Mouse (Mus musculus) kidney, embryonic 16.5 days (tissue): ENCODE results near the gene Thpo. TPM values are rescaled to one million over a fixed set of nuclear protein-coding genes. Genes with fewer than 3 reads are reported as not detected.

ENCODE experiments used
- ATAC-seq: fragments of 200-750 bp; cut with Nextera tagmentation; 2 replicates; pipeline ENCODE4 v1.8.0; 2017; ENCODE audit warnings: moderate TSS enrichment; ENCODE audit not compliant: low FRiP score, low TSS enrichment
- H3K27ac ChIP-seq: fragments of 300-500 bp; sonication (generic); 2 replicates; pipeline ENCODE4 v1.5.1; 2014; ENCODE audit warnings: low read length
- H3K27me3 ChIP-seq: fragments of 300-500 bp; sonication (generic); 2 replicates; pipeline ENCODE4 v1.6.1; 2014; ENCODE audit warnings: low read length, control low read depth, mixed read lengths; ENCODE audit not compliant: insufficient read depth
- H3K36me3 ChIP-seq: fragments of 300-500 bp; sonication (generic); 2 replicates; pipeline ENCODE4 v1.6.1; 2014; ENCODE audit warnings: low read length, control low read depth, mixed read lengths; ENCODE audit not compliant: insufficient read depth
- H3K4me1 ChIP-seq: fragments of 300-500 bp; sonication (generic); 2 replicates; pipeline ENCODE4 v1.6.1; 2014; ENCODE audit warnings: low read length, control low read depth, mixed read lengths; ENCODE audit not compliant: insufficient read depth
- H3K4me2 ChIP-seq: fragments of 300-500 bp; sonication (generic); replicated peaks from 2 replicates; pipeline ENCODE4 v1.6.1; 2014; ENCODE audit warnings: low read depth, low read length
- H3K4me3 ChIP-seq: fragments of 300-500 bp; sonication (generic); 2 replicates; pipeline ENCODE4 v1.5.1; 2014; ENCODE audit warnings: mild to moderate bottlenecking, low read length
- H3K9ac ChIP-seq: fragments of 300-500 bp; sonication (generic); replicated peaks from 2 replicates; pipeline ENCODE4 v1.6.1; 2014; ENCODE audit warnings: low read length
- H3K9me3 ChIP-seq: fragments of 300-500 bp; sonication (generic); 2 replicates; pipeline ENCODE4 v1.6.1; 2016; ENCODE audit warnings: low read length, control low read depth
- WGBS: fragments of 180-500 bp; shearing (Covaris S2); extraction: QIAGEN DNeasy Blood & Tissue Kit; methylation state at CpG from one replicate; pipeline ENCODE4 v1.1.7; 2014; 5-methylcytosine and 5-hydroxymethylcytosine counted together
- polyA plus RNA-seq: library from polyadenylated mRNA; unstranded; fragments of >200 nt; fragmentation: Nextera tagmentation; extraction: Ambion mirVana; gene quantifications from 2 replicates; pipeline ENCODE4 v1.2.1, GENCODE M21; 2015

Thpo gene
- polyA plus RNA-seq, 1 experiment from 2014 or later, result 1.2 TPM

- H3K9ac ChIP-seq, result no peak overlapping the region
- ATAC-seq, result no peak
- no peaks in the 10 kb centered on the region for H3K27me3 ChIP-seq
- no peak overlapping the region for H3K27ac ChIP-seq
- WGBS, result 83% methylated on average over 4 of the region's 4 CpGs
- H3K36me3 ChIP-seq, result peaks cover 64% of the 10 kb centered on the region
- H3K4me1 ChIP-seq, result peaks cover 14% of the 10 kb centered on the region
- no peak overlapping the region for H3K4me2 ChIP-seq
- H3K4me3 ChIP-seq, result no peak overlapping the region
- no peaks in the 10 kb centered on the region for H3K9me3 ChIP-seq
Measured at GRCm38 (mm10) chr16:20676702-20677101, 57.6 kb downstream of the Thpo start.

DNA sequence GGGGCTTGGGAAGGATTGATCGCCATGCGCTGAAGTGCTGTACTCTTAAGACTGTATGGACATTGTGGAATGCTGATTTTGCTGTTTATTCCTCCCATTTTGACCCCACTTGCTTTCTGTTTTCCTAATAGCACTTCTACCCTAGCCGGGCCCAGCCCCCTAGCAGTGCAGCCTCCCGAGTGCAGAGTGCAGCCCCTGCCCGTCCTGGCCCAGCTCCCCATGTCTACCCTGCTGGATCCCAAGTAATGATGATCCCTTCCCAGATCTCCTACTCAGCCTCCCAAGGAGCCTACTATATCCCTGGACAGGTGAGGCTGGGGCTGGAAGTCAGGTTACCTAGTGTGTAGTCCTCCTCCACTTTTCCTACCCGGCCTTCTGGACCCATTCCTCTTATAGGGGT lies 59.1 kb downstream of the Thpo start:
- Histone ChIP-seq H3K4me2 (no peak overlapping the region), H3K27ac (no peak overlapping the region), H3K4me3 (no peak overlapping the region), H3K9me3 (no peaks in the 10 kb centered on the region), H3K27me3 (no peaks in the 10 kb centered on the region), H3K4me1 (peaks cover 14% of the 10 kb centered on the region), H3K36me3 (peaks cover 49% of the 10 kb centered on the region), H3K9ac (no peak overlapping the region)
- WGBS, result 89% methylated on average over 6 of the region's 6 CpGs
- no peak for ATAC-seq

Other genes starting within 250 kb of the Thpo start
- gene Eif2b5, start 235.7 kb downstream of the Thpo start, polyA plus RNA-seq, result 119 and 121 TPM in 2 replicates
- 20.6 and 31.7 TPM in 2 replicates for gene Dvl3, start 217.5 kb downstream of the Thpo start, polyA plus RNA-seq
- gene Ap2m1, start 199.0 kb downstream of the Thpo start, polyA plus RNA-seq, result 691 and 699 TPM in 2 replicates
- 64.8 and 75.2 TPM in 2 replicates for gene Abcf3, start 185.9 kb downstream of the Thpo start, polyA plus RNA-seq
- gene Vwa5b2, start 145.0 kb downstream of the Thpo start, polyA plus RNA-seq, result 0.69 and 2.0 TPM in 2 replicates
- gene Eef1akmt4, start 122.9 kb downstream of the Thpo start, polyA plus RNA-seq, result 33.3 and 37.4 TPM in 2 replicates
- not detected in 2 replicates for gene Gm49333, start 122.9 kb downstream of the Thpo start, polyA plus RNA-seq
- 44.7 and 49.5 TPM in 2 replicates for gene Alg3, start 122.8 kb downstream of the Thpo start, polyA plus RNA-seq
- gene Camk2n2, start 113.2 kb downstream of the Thpo start, polyA plus RNA-seq, result 0.45 and 0.84 TPM in 2 replicates
- gene Ece2, start 104.7 kb downstream of the Thpo start, polyA plus RNA-seq, result 3.5 and 3.6 TPM in 2 replicates
- 377 and 378 TPM in 2 replicates for gene Psmd2, start 82.9 kb downstream of the Thpo start, polyA plus RNA-seq
- 183 and 193 TPM in 2 replicates for gene Eif4g1, start 66.2 kb downstream of the Thpo start, polyA plus RNA-seq
- gene Fam131a, start 41.3 kb downstream of the Thpo start, polyA plus RNA-seq, result 7.6 and 8.0 TPM in 2 replicates
- 107 and 119 TPM in 2 replicates for gene Polr2h, start 16.8 kb downstream of the Thpo start, polyA plus RNA-seq
- gene Clcn2, start 16.8 kb downstream of the Thpo start, polyA plus RNA-seq, result 18.7 and 20.1 TPM in 2 replicates
- 5.4 and 5.9 TPM in 2 replicates for gene Chrd, start 1.4 kb downstream of the Thpo start, polyA plus RNA-seq